ENCODE assay signal across 13 mouse cellular contexts in the genomic region with DNA sequence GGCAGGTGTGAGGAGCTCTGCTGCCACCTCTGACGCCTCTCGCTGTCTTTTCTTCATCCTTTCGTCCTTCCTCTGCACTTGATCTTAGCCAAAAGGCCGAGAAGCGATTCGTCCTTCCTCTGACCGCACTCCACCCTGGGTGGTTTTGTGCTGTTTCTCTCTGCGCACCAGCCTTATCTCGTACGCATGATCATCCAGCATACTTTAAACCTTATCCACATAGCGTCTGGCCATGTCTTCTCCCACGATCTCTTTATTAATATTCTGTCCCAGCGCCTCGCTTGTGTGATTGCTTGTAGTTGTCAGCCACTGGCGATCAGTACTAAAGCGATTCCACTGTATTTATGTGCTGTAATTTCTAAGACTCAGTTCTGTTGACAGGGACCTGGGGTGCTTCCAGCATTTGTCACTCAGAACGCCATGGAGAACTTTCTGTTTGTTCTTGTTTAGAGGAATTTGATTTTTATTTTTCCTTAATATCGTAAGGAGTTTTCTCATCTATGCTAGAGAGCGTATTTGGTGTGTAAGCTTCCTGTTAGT.
DNase-seq lines count a peak whose midpoint lies in the region; ATAC-seq and TF ChIP-seq lines count a peak whose summit lies in the region.
"Had no signal": no experiment of that assay in that cellular context is flagged by ENCODE, and none has a peak within 500 bp of the region (broad histone marks: within the 10 kb centered on the region; RNA-seq: fewer than 3 reads in every experiment).

No protein-coding gene starts in this region.

- no peak for TF ChIP-seq POLR2A in testis, adult 2 months (IDR thresholded peaks at IDR 0.05; ENCODE audit: control insufficient read depth, low read depth, low read length)

- peak overlapping the region; percentile 23; the same call in 1 of the 2 replicates for H3K4me2 ChIP-seq in hindbrain, postnatal 0 days (ENCODE audit: low read depth, low read length)
- no peak overlapping the region for H3K4me2 ChIP-seq in hindbrain, embryonic 11.5 days (replicated peaks; ENCODE audit: low read depth, low read length)
- H3K4me2 ChIP-seq: liver, embryonic 11.5 days had no signal

- no peak for TF ChIP-seq CTCF in gastrocnemius, adult 2 months (IDR thresholded peaks at IDR 0.05)
- TF ChIP-seq CTCF in hindbrain, postnatal 0 days (IDR thresholded peaks at IDR 0.05; ENCODE audit: low read depth), result no peak
- no peak for TF ChIP-seq CTCF in testis, adult 2 months (IDR thresholded peaks at IDR 0.05; ENCODE audit: control insufficient read depth, insufficient read depth, insufficient replicate concordance, low read depth, low read length)

- H3K4me1 ChIP-seq in hindbrain, postnatal 0 days (ENCODE audit: insufficient read depth, low read length), result no peaks in the 10 kb centered on the region
- H3K4me1 ChIP-seq in hindbrain, embryonic 11.5 days (replicated peaks; ENCODE audit: control insufficient read depth, insufficient read depth, low read length), result no peaks in the 10 kb centered on the region
- no peaks in the 10 kb centered on the region; the same call in 1 of the 2 replicates for H3K4me1 ChIP-seq in testis, adult 2 months (ENCODE audit: control insufficient read depth, insufficient read depth, low read length)

- no peaks in the 10 kb centered on the region for H3K27me3 ChIP-seq in hindbrain, postnatal 0 days (ENCODE audit: insufficient read depth, low read length)
- no peaks in the 10 kb centered on the region for H3K27me3 ChIP-seq in hindbrain, embryonic 11.5 days (ENCODE audit: control insufficient read depth, insufficient read depth, low read length)
- no peaks in the 10 kb centered on the region for H3K27me3 ChIP-seq in testis, adult 2 months (ENCODE audit: control insufficient read depth, insufficient read depth, low read length)

- peak; percentile 51 for ATAC-seq in hindbrain, postnatal 0 days
- ATAC-seq in hindbrain, embryonic 11.5 days (ENCODE audit: low FRiP score), result no peak
- ATAC-seq: forebrain, postnatal 0 days; intestine, embryonic 16.5 days had no signal

- intact Hi-C loops in gastrocnemius, adult 2 months (cut with DNase I), result loop anchor here (5.0 kb wide), 1 partner anchor 34 kb away; no protein-coding TSS in a partner anchor
- intact Hi-C loops in left cerebral cortex, postnatal 4 days (cut with DNase I), result no loop called here

- H3K4me3 ChIP-seq in gastrocnemius, adult 2 months, result peak overlapping the region; percentile 26
- H3K4me3 ChIP-seq in hindbrain, postnatal 0 days (ENCODE audit: low read length), result no peak overlapping the region
- H3K4me3 ChIP-seq in hindbrain, embryonic 11.5 days (ENCODE audit: low read depth, low read length), result no peak overlapping the region
- H3K4me3 ChIP-seq in testis, adult 2 months (ENCODE audit: control insufficient read depth, low read depth, low read length), result no peak overlapping the region
- H3K4me3 ChIP-seq: erythroblast, embryonic 14.5 days had no signal

- peak overlapping the region; percentile 43 for H3K27ac ChIP-seq in gastrocnemius, adult 2 months
- H3K27ac ChIP-seq in hindbrain, postnatal 0 days, result no peak overlapping the region; the same call in 1 of the 2 replicates
- no peak overlapping the region for H3K27ac ChIP-seq in hindbrain, embryonic 11.5 days (ENCODE audit: low read depth, low read length)
- H3K27ac ChIP-seq in testis, adult 2 months (ENCODE audit: control insufficient read depth, insufficient read depth, low read depth, low read length), result peak overlapping the region; percentile 79
- H3K27ac ChIP-seq: kidney, postnatal 0 days had no signal

- H3K9ac ChIP-seq in hindbrain, postnatal 0 days (replicated peaks; ENCODE audit: low read length), result no peak overlapping the region
- no peak overlapping the region for H3K9ac ChIP-seq in hindbrain, embryonic 11.5 days (ENCODE audit: low read depth, low read length)
- H3K9ac ChIP-seq: forebrain, postnatal 0 days had no signal

- WGBS in hindbrain, postnatal 0 days, result 62% methylated on average over 19 of the region's 19 CpGs
- WGBS in hindbrain, embryonic 11.5 days, result 92% methylated on average over 19 of the region's 19 CpGs

- H3K36me3 ChIP-seq in hindbrain, postnatal 0 days (ENCODE audit: insufficient read depth, low read length), result no peaks in the 10 kb centered on the region
- no peaks in the 10 kb centered on the region for H3K36me3 ChIP-seq in hindbrain, embryonic 11.5 days (ENCODE audit: control insufficient read depth, insufficient read depth, low read length)
- H3K36me3 ChIP-seq in testis, adult 2 months (ENCODE audit: control insufficient read depth, insufficient read depth, low read length), result no peaks in the 10 kb centered on the region

- H3K9me3 ChIP-seq in hindbrain, postnatal 0 days (ENCODE audit: low read length), result no peaks in the 10 kb centered on the region
- no peaks in the 10 kb centered on the region for H3K9me3 ChIP-seq in hindbrain, embryonic 11.5 days (ENCODE audit: control insufficient read depth, low read length)

- peak; percentile 40 for DNase-seq in gastrocnemius, adult 2 months
- no peak for DNase-seq in gastrocnemius, adult 8-10 months (ENCODE audit: low spot score in 2 of 2)
- DNase-seq in hindbrain, postnatal 0 days (ENCODE audit: low spot score), result no peak
- DNase-seq in hindbrain, embryonic 11.5 days (ENCODE audit: low spot score), result no peak
- no peak for DNase-seq in testis, postnatal 14 days (ENCODE audit: low spot score)
- no peak for DNase-seq in left cerebral cortex, postnatal 4 days
- DNase-seq: adrenal gland, postnatal 25 days; forebrain, postnatal 0 days had no signal

Comparison
In these comparisons a context has a peak if more than half of its experiments do, and no peak if none do; other contexts are left out.
1. H3K27ac ChIP-seq: peak in gastrocnemius, adult 2 months (single experiment) and testis, adult 2 months (single experiment); none in hindbrain, postnatal 0 days (single experiment) and hindbrain, embryonic 11.5 days (single experiment).